8 mouse cellular contexts compared by ENCODE assay signal in the genomic region with DNA sequence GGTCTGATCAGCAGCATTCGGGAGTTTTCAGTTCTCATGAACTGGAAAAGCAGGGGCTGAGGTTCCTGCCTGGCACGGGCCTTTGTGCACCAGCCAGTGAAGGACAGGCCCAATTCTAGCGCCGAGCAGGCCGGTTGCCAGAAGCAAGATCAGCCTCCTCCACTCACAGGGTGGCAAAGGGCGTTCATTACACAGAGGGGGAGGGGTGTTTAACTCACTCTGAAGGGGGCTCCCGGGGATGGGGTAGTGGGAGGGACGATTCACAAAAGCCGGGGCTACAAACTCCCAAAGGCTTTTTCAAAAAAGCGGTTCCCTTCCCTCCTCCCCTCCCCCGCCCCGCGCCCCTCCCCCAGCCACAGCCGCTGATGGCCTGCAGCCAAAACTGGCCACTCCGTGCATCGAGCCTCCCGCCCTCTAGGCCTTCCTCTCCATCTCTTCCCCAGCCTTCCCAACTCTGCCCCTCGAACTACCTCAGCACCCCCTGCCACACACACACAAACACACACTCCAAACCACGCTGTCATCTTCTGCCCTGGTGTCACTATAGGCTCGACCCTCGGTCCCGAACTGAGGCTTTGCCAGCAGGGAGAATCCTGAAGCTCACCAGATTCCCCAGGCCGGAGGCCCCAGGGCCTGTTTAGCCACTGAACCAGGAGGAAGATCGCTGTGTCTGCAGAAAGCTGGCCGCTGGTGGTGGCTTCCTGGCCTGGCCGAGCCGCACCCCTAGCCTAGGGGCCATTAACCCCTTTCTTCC. TPM values are rescaled to one million over a fixed set of nuclear protein-coding genes. Genes with fewer than 3 reads are reported as not detected.
DNase-seq lines count a peak whose midpoint lies in the region; ATAC-seq lines count a peak whose summit lies in the region.

No protein-coding gene starts in this region.

- H3K4me1 ChIP-seq in embryonic facial prominence, embryonic 13.5 days = peaks cover 62% of the 10 kb centered on the region
- H3K4me1 ChIP-seq in hindbrain, embryonic 13.5 days (replicated peaks) = peaks cover 68% of the 10 kb centered on the region
- peaks cover 60% of the 10 kb centered on the region for H3K4me1 ChIP-seq in midbrain, embryonic 10.5 days

- ATAC-seq in embryonic facial prominence, embryonic 13.5 days (ENCODE audit: insufficient number of reproducible peaks, insufficient read depth, low FRiP score, low TSS enrichment, low read depth) = peak; percentile 52; the same call in 1 of the 2 replicates
- peak; percentile 58; the same call in 1 of the 2 replicates for ATAC-seq in hindbrain, embryonic 13.5 days (ENCODE audit: low FRiP score)
- ATAC-seq in monocyte, adult 5-6 weeks (replicated peaks; ENCODE audit: insufficient number of reproducible peaks, low FRiP score, low TSS enrichment, poor library complexity, severe bottlenecking) = no peak

- intact Hi-C loops in left cerebral cortex, postnatal 4 days (cut with DNase I) = no loop called here

- H3K4me2 ChIP-seq in embryonic facial prominence, embryonic 13.5 days = peak overlapping the region; percentile 41
- peak overlapping the region; percentile 40 for H3K4me2 ChIP-seq in hindbrain, embryonic 13.5 days

- peak overlapping the region; percentile 61 for H3K9ac ChIP-seq in embryonic facial prominence, embryonic 13.5 days
- H3K9ac ChIP-seq in hindbrain, embryonic 13.5 days = peak overlapping the region; percentile 51

- H3K27ac ChIP-seq in embryonic facial prominence, embryonic 13.5 days = 0 out of 2 replicates have a peak overlapping the region, but pooled peaks have one; percentile 18
- H3K27ac ChIP-seq in hindbrain, embryonic 13.5 days = peak overlapping the region; percentile 75
- peak overlapping the region; percentile 77 for H3K27ac ChIP-seq in midbrain, embryonic 10.5 days (replicated peaks)

- no peaks in the 10 kb centered on the region for H3K9me3 ChIP-seq in embryonic facial prominence, embryonic 13.5 days
- H3K9me3 ChIP-seq in hindbrain, embryonic 13.5 days = no peaks in the 10 kb centered on the region
- H3K9me3 ChIP-seq in midbrain, embryonic 10.5 days (replicated peaks) = no peaks in the 10 kb centered on the region

- H3K4me3 ChIP-seq in embryonic facial prominence, embryonic 13.5 days = 0 out of 2 replicates have a peak overlapping the region, but pooled peaks have one; percentile 1
- H3K4me3 ChIP-seq in hindbrain, embryonic 13.5 days = 0 out of 2 replicates have a peak overlapping the region, but pooled peaks have one; percentile 1
- H3K4me3 ChIP-seq in midbrain, embryonic 10.5 days = peak overlapping the region; percentile 40

- peaks cover 44% of the 10 kb centered on the region for H3K27me3 ChIP-seq in embryonic facial prominence, embryonic 13.5 days
- H3K27me3 ChIP-seq in hindbrain, embryonic 13.5 days = peaks cover 60% of the 10 kb centered on the region
- H3K27me3 ChIP-seq in midbrain, embryonic 10.5 days (ENCODE audit: low read depth, poor library complexity, severe bottlenecking) = peaks cover 98% of the 10 kb centered on the region

- DNase-seq in right cerebral cortex, adult 2 months (ENCODE audit: low spot score in 2 of 2) = peak; percentile 21 to 47
- no peak for DNase-seq in right cerebral cortex, postnatal 36 days (ENCODE audit: low spot score in 2 of 2)
- DNase-seq in left cerebral cortex, postnatal 4 days = peak; percentile 88
- DNase-seq in midbrain, embryonic 10.5 days (ENCODE audit: low spot score) = peak; percentile 64
- peak; percentile 65 for DNase-seq in testis, postnatal 14 days (ENCODE audit: low spot score)

- H3K36me3 ChIP-seq in embryonic facial prominence, embryonic 13.5 days = peaks cover 43% of the 10 kb centered on the region
- peaks cover 35% of the 10 kb centered on the region for H3K36me3 ChIP-seq in hindbrain, embryonic 13.5 days
- peaks cover 20% of the 10 kb centered on the region for H3K36me3 ChIP-seq in midbrain, embryonic 10.5 days

- 9% methylated on average over 22 of the region's 27 CpGs for WGBS in embryonic facial prominence, embryonic 13.5 days
- WGBS in hindbrain, embryonic 13.5 days = 5% methylated on average over 27 of the region's 27 CpGs
- 1% methylated on average over 27 of the region's 27 CpGs for WGBS in midbrain, embryonic 10.5 days

RNA-seq across cellular contexts. Expression of gene Cbx4, which starts 7.2 kb away (rescaled TPM):
- 13.0 and 14.4 TPM in 2 replicates for polyA plus RNA-seq in embryonic facial prominence, embryonic 13.5 days (2015; fragmentation: Nextera tagmentation; extraction: Ambion mirVana)
- 14.1 and 15.8 TPM in 2 replicates for polyA plus RNA-seq in hindbrain, embryonic 13.5 days (2015; fragmentation: Nextera tagmentation; extraction: Ambion mirVana)
- total RNA-seq in left cerebral cortex, postnatal 4 days (2021) = 10 to 100 TPM; 40.8 to 45.2 TPM
- polyA plus RNA-seq in midbrain, embryonic 10.5 days (2016; fragmentation: Nextera tagmentation; extraction: Ambion mirVana) = 5.1 and 7.1 TPM in 2 replicates
- total RNA-seq in monocyte, adult 5-6 weeks (2017) = 35.2 to 45.8 TPM (median 42.2 TPM) in 3 replicates

RNA-seq across cellular contexts. Expression of gene Cbx8, which starts 38.1 kb away (rescaled TPM):
- 6.8 and 10.7 TPM in 2 replicates for polyA plus RNA-seq in embryonic facial prominence, embryonic 13.5 days (2015; fragmentation: Nextera tagmentation; extraction: Ambion mirVana)
- polyA plus RNA-seq in hindbrain, embryonic 13.5 days (2015; fragmentation: Nextera tagmentation; extraction: Ambion mirVana) = 10.0 and 11.1 TPM in 2 replicates
- 10 to 100 TPM; 13.0 to 15.6 TPM for total RNA-seq in left cerebral cortex, postnatal 4 days (2021)
- polyA plus RNA-seq in midbrain, embryonic 10.5 days (2016; fragmentation: Nextera tagmentation; extraction: Ambion mirVana) = 13.5 and 15.0 TPM in 2 replicates
- 2.7 to 7.3 TPM (median 4.7 TPM) in 3 replicates for total RNA-seq in monocyte, adult 5-6 weeks (2017)

RNA-seq across cellular contexts. Expression of gene Cbx2, which starts 56.1 kb away (rescaled TPM):
- 54.4 and 64.8 TPM in 2 replicates for polyA plus RNA-seq in embryonic facial prominence, embryonic 13.5 days (2015; fragmentation: Nextera tagmentation; extraction: Ambion mirVana)
- polyA plus RNA-seq in hindbrain, embryonic 13.5 days (2015; fragmentation: Nextera tagmentation; extraction: Ambion mirVana) = 20.3 and 24.2 TPM in 2 replicates
- total RNA-seq in left cerebral cortex, postnatal 4 days (2021) = 1 to 10 TPM; 6.8 to 7.4 TPM
- polyA plus RNA-seq in midbrain, embryonic 10.5 days (2016; fragmentation: Nextera tagmentation; extraction: Ambion mirVana) = 108 and 110 TPM in 2 replicates
- total RNA-seq in monocyte, adult 5-6 weeks (2017) = 0.75 to 2.7 TPM (median 2.2 TPM) in 3 replicates

Comparison
In these comparisons a context has a peak if more than half of its experiments do, and no peak if none do; other contexts are left out.
1. DNase-seq: peak in right cerebral cortex, adult 2 months (2 of 2), left cerebral cortex, postnatal 4 days (single experiment), midbrain, embryonic 10.5 days (single experiment) and testis, postnatal 14 days (single experiment); none in right cerebral cortex, postnatal 36 days (0 of 2).
2. H3K27ac ChIP-seq: peak in every context shown above with its lines; median percentile 77 in midbrain, embryonic 10.5 days; 75 in hindbrain, embryonic 13.5 days; 18 in embryonic facial prominence, embryonic 13.5 days.
3. Peak in every context shown above with its lines, with median percentiles within 50 percentile points of each other: H3K4me3 ChIP-seq.